Mouse (Mus musculus) intestine, embryonic 16.5 days (tissue): ENCODE data around the gene Gjb3. TPM values are rescaled to one million over a fixed set of nuclear protein-coding genes. Genes with fewer than 3 reads are reported as not detected.

Experiments used
- ATAC-seq: fragments of 200-750 bp; cut with Nextera tagmentation; 2 replicates; pipeline ENCODE4 v1.8.0; 2017; ENCODE audit warnings: moderate TSS enrichment, moderate library complexity
- H3K27ac ChIP-seq: fragments of 300-500 bp; sonication (generic); 2 replicates; pipeline ENCODE4 v1.5.1; 2014; ENCODE audit warnings: mild to moderate bottlenecking, low read length
- H3K27me3 ChIP-seq: fragments of 300-500 bp; sonication (generic); replicated peaks from 2 replicates; pipeline ENCODE4 v1.6.1; 2014; ENCODE audit warnings: low read length, control low read depth, mixed read lengths; ENCODE audit not compliant: control insufficient read depth, insufficient read depth
- H3K36me3 ChIP-seq: fragments of 300-500 bp; sonication (generic); 2 replicates; pipeline ENCODE4 v1.6.1; 2014; ENCODE audit warnings: low read length, control low read depth; ENCODE audit not compliant: control insufficient read depth, insufficient read depth
- H3K4me1 ChIP-seq: fragments of 300-500 bp; sonication (generic); 2 replicates; pipeline ENCODE4 v1.6.1; 2014; ENCODE audit warnings: low read length, control low read depth, mixed read lengths; ENCODE audit not compliant: control insufficient read depth, insufficient read depth
- H3K4me2 ChIP-seq: fragments of 300-500 bp; sonication (generic); 2 replicates; pipeline ENCODE4 v1.6.1; 2014; ENCODE audit warnings: low read depth, low read length, control low read depth
- H3K4me3 ChIP-seq: fragments of 300-500 bp; sonication (generic); 2 replicates; pipeline ENCODE4 v1.5.1; 2014; ENCODE audit warnings: mild to moderate bottlenecking, low read length
- H3K9ac ChIP-seq: fragments of 300-500 bp; sonication (generic); 2 replicates; pipeline ENCODE4 v1.6.1; 2014; ENCODE audit warnings: low read depth, low read length
- H3K9me3 ChIP-seq: fragments of 300-500 bp; sonication (generic); 2 replicates; pipeline ENCODE4 v1.6.1; 2016; ENCODE audit warnings: low read length, control low read depth; ENCODE audit not compliant: control insufficient read depth
- WGBS: fragments of 180-500 bp; shearing (Covaris S2); extraction: QIAGEN DNeasy Blood & Tissue Kit; methylation state at CpG from one replicate; pipeline ENCODE4 v1.1.7; 2014; 5-methylcytosine and 5-hydroxymethylcytosine counted together
- polyA plus RNA-seq: library from polyadenylated mRNA; unstranded; fragments of >200 nt; fragmentation: Nextera tagmentation; extraction: Ambion mirVana; gene quantifications from 2 replicates; pipeline ENCODE4 v1.2.1, GENCODE M21; 2015

The Gjb3 gene
- polyA plus RNA-seq, 1 experiment from 2014 or later = 5.6 TPM

GRCm38 (mm10) chr4:127365433-127365832 lies 34.8 kb upstream of the Gjb3 start:
- no peak for ATAC-seq
- no peak overlapping the region for H3K9ac ChIP-seq
- H3K4me3 ChIP-seq = no peak overlapping the region
- no peaks in the 10 kb centered on the region for H3K27me3 ChIP-seq
- no peak overlapping the region for H3K27ac ChIP-seq
- H3K4me2 ChIP-seq = no peak overlapping the region
- H3K9me3 ChIP-seq = no peaks in the 10 kb centered on the region
- H3K4me1 ChIP-seq = 0 out of 2 replicates have a peak, but pooled peaks cover 2% of the 10 kb centered on the region
- no peaks in the 10 kb centered on the region for H3K36me3 ChIP-seq
- 33% methylated on average over 5 of the region's 5 CpGs for WGBS

- H3K27me3 ChIP-seq = no peaks in the 10 kb centered on the region
- H3K4me3 ChIP-seq = no peak overlapping the region
- no peak overlapping the region for H3K4me2 ChIP-seq
- 0 out of 2 replicates have a peak, but pooled peaks cover 2% of the 10 kb centered on the region for H3K4me1 ChIP-seq
- H3K9ac ChIP-seq = no peak overlapping the region
- ATAC-seq = no peak
- WGBS = 65% methylated on average over 6 of the region's 6 CpGs
- H3K9me3 ChIP-seq = no peaks in the 10 kb centered on the region
- H3K27ac ChIP-seq = no peak overlapping the region
- H3K36me3 ChIP-seq = no peaks in the 10 kb centered on the region
These were observed 33.8 kb upstream of the Gjb3 start for GRCm38 (mm10) chr4:127364431-127364830.

DNA sequence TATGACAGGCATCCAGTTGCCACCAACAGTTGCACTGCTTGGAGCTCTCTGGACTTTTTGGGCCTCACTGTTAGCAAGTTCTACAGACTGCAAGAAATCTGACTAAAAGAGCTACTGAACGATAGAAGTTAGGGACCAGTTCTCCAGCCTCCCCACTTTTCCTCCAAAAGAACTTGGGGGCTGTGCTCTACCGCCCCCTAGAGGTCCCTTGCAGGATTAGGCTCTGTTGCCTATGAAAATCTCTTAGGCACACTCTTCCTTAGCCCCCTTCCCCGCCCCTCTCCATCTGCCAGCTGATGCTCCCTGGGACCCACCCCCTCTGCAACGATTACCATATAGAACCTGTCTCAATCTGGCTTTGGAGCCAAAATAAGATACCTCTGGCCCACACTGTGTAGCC lies 32.7 kb upstream of the Gjb3 start:
- H3K27me3 ChIP-seq = no peaks in the 10 kb centered on the region
- WGBS = 62% methylated on average over 4 of the region's 4 CpGs
- H3K27ac ChIP-seq = no peak overlapping the region
- H3K36me3 ChIP-seq = no peaks in the 10 kb centered on the region
- H3K4me2 ChIP-seq = no peak overlapping the region
- no peak for ATAC-seq
- no peak overlapping the region for H3K4me3 ChIP-seq
- H3K9ac ChIP-seq = no peak overlapping the region
- H3K9me3 ChIP-seq = no peaks in the 10 kb centered on the region
- H3K4me1 ChIP-seq = no peaks in the 10 kb centered on the region

GRCm38 (mm10) chr4:127362520-127362919 lies 31.9 kb upstream of the Gjb3 start:
- Histone ChIP-seq H3K4me2 (no peak overlapping the region), H3K27ac (no peak overlapping the region), H3K36me3 (no peaks in the 10 kb centered on the region), H3K9me3 (no peaks in the 10 kb centered on the region), H3K4me3 (no peak overlapping the region), H3K9ac (no peak overlapping the region), H3K27me3 (no peaks in the 10 kb centered on the region), H3K4me1 (peaks cover 6% of the 10 kb centered on the region; the same call in 1 of the 2 replicates)
- no peak for ATAC-seq
- WGBS = 83% methylated on average over 3 of the region's 3 CpGs

GRCm38 (mm10) chr4:127358018-127358417 lies 27.4 kb upstream of the Gjb3 start, which contains the start of gene Gjb5:
Gene Gjb5 (minus strand): TSS chr4:127358181.
- Histone ChIP-seq H3K9ac (no peak within 1 kb of the TSS), H3K27me3 (no peaks in the 10 kb centered on the region), H3K4me3 (no peak within 1 kb of the TSS), H3K27ac (no peak within 1 kb of the TSS), H3K36me3 (no peaks in the 10 kb centered on the region), H3K9me3 (no peaks in the 10 kb centered on the region), H3K4me2 (no peak within 1 kb of the TSS), H3K4me1 (peaks cover 11% of the 10 kb centered on the region; the same call in 1 of the 2 replicates)
- no peak for ATAC-seq
- 15% methylated on average over 5 of the region's 5 CpGs for WGBS

DNA sequence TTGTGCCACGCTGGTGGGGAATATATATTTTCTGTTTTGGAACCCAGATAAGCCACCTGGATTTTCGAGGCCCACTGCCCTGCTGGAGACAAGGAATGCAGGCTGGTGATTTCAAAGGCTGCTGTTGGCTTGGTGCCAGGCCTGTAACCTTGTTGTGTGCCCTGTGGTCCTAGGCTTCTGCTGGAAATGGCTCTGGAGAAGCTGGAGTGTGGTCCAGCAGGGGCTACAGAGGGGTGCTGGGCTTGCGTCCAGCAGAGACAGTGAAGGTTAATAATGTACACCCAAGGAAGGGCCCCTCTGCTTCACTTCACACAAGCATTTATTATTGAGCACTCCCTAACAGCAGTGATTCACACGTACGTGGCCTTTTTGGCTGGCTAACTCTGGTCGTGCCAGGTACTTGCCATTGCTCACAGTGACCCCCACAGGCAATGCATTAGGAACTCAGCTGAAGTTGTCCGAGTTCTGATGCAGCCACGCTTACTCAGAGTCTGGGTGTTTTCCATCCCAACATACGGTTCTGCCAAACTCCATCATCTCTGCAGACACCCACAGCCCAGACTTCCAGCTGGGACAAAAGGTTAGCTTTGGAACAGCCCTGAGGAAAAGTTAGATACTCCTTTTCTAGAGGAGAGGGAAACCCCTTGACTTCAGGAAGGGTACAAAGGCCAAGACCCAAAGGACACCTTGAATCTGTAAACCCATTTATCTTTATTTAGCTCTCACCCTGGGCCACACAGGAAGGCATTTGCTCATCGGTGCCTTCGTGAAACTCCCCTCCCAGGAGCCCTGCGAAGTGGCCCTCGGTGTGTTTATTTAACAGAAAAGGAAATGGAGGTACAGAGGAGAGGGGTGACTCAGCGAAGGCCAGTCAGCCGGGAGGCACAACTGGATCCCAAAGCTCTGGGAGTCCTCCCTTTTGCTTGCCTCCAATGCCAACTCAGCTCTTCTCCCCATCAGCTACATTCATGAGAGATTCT lies 24.2 kb upstream of the Gjb3 start:
- H3K36me3 ChIP-seq = no peaks in the 10 kb centered on the region
- peaks cover 11% of the 10 kb centered on the region; the same call in 1 of the 2 replicates for H3K4me1 ChIP-seq
- no peak overlapping the region for H3K4me3 ChIP-seq
- no peak overlapping the region for H3K27ac ChIP-seq
- 41% methylated on average over 15 of the region's 15 CpGs for WGBS
- H3K27me3 ChIP-seq = no peaks in the 10 kb centered on the region
- no peak overlapping the region for H3K9ac ChIP-seq
- H3K9me3 ChIP-seq = no peaks in the 10 kb centered on the region
- H3K4me2 ChIP-seq = no peak overlapping the region
- no peak for ATAC-seq

GRCm38 (mm10) chr4:127353951-127354438 lies 23.4 kb upstream of the Gjb3 start, which contains the start of gene Gjb4:
Gene Gjb4 (minus strand): TSS chr4:127354081.
- no peak within 1 kb of the TSS for H3K27ac ChIP-seq
- H3K9ac ChIP-seq = no peak within 1 kb of the TSS
- no peaks in the 10 kb centered on the region for H3K9me3 ChIP-seq
- H3K27me3 ChIP-seq = no peaks in the 10 kb centered on the region
- peaks cover 11% of the 10 kb centered on the region; the same call in 1 of the 2 replicates for H3K4me1 ChIP-seq
- H3K4me2 ChIP-seq = no peak within 1 kb of the TSS
- no peak within 1 kb of the TSS for H3K4me3 ChIP-seq
- H3K36me3 ChIP-seq = no peaks in the 10 kb centered on the region
- no peak for ATAC-seq
- WGBS = 47% methylated on average over 8 of the region's 8 CpGs

- WGBS = 32% methylated on average over 1 of the region's 1 CpGs
- no peaks in the 10 kb centered on the region for H3K36me3 ChIP-seq
- H3K4me3 ChIP-seq = no peak overlapping the region
- no peak overlapping the region for H3K9ac ChIP-seq
- no peak overlapping the region for H3K4me2 ChIP-seq
- no peak overlapping the region for H3K27ac ChIP-seq
- peaks cover 5% of the 10 kb centered on the region; the same call in 1 of the 2 replicates for H3K4me1 ChIP-seq
- no peak for ATAC-seq
- no peaks in the 10 kb centered on the region for H3K27me3 ChIP-seq
- no peaks in the 10 kb centered on the region for H3K9me3 ChIP-seq
These were observed 21.9 kb upstream of the Gjb3 start for GRCm38 (mm10) chr4:127352594-127352993.

GRCm38 (mm10) chr4:127349560-127350300 lies 19.1 kb upstream of the Gjb3 start:
- Histone ChIP-seq H3K4me3 (no peak overlapping the region), H3K27me3 (no peaks in the 10 kb centered on the region), H3K36me3 (no peaks in the 10 kb centered on the region), H3K9ac (no peak overlapping the region), H3K4me1 (peaks cover 4% of the 10 kb centered on the region; the same call in 1 of the 2 replicates), H3K27ac (no peak overlapping the region), H3K9me3 (no peaks in the 10 kb centered on the region), H3K4me2 (no peak overlapping the region)
- 48% methylated on average over 4 of the region's 4 CpGs for WGBS
- ATAC-seq = no peak
